Mouse (Mus musculus): ENCODE measurements around the gene Ap1b1.

Gene Ap1b1

GRCm38 (mm10) chr11:5037146-5037854 is 50.7 kb downstream of the Ap1b1 start:
- peak; percentile 41 for DNase-seq

- DNase-seq, result no peak
Measured at GRCm38 (mm10) chr11:5040585-5040984, 54.0 kb downstream of the Ap1b1 start.

- DNase-seq, result no peak
Measured at GRCm38 (mm10) chr11:5041144-5041780, 54.6 kb downstream of the Ap1b1 start.

- DNase-seq, result no peak
Measured at GRCm38 (mm10) chr11:5042645-5043381, 56.2 kb downstream of the Ap1b1 start.

- no peak for DNase-seq
Measured at GRCm38 (mm10) chr11:5046321-5046926, 59.8 kb downstream of the Ap1b1 start.

- DNase-seq, result no peak
Measured at GRCm38 (mm10) chr11:5051629-5052028, 65.0 kb downstream of the Ap1b1 start.

GRCm38 (mm10) chr11:5052200-5052854 is 65.7 kb downstream of the Ap1b1 start:
- DNase-seq, result no peak

GRCm38 (mm10) chr11:5054151-5054550 is 67.5 kb downstream of the Ap1b1 start:
- no peak for DNase-seq

- peak; percentile 53 for DNase-seq
Measured at GRCm38 (mm10) chr11:5054874-5055273, 68.2 kb downstream of the Ap1b1 start.

- no peak for DNase-seq
Measured at GRCm38 (mm10) chr11:5055945-5056938, 69.6 kb downstream of the Ap1b1 start.

- DNase-seq, result no peak
Measured at GRCm38 (mm10) chr11:5057064-5057463, 70.4 kb downstream of the Ap1b1 start.

- DNase-seq, result no peak
Measured at GRCm38 (mm10) chr11:5057541-5057855, 70.9 kb downstream of the Ap1b1 start.

- DNase-seq, result peak; percentile 68
Measured at GRCm38 (mm10) chr11:5057856-5058641, 71.4 kb downstream of the Ap1b1 start, which contains the start of gene Rasl10a. Gene Rasl10a (plus strand): TSS chr11:5058128.

- no peak for DNase-seq
Measured at GRCm38 (mm10) chr11:5058783-5059182, 72.2 kb downstream of the Ap1b1 start.

GRCm38 (mm10) chr11:5059230-5059629 is 72.6 kb downstream of the Ap1b1 start:
- DNase-seq, result no peak

- DNase-seq, result no peak
Measured at GRCm38 (mm10) chr11:5059704-5060156, 73.1 kb downstream of the Ap1b1 start.

- no peak for DNase-seq
Measured at GRCm38 (mm10) chr11:5060756-5061412, 74.3 kb downstream of the Ap1b1 start.

- peak; percentile 93 for DNase-seq
Measured at GRCm38 (mm10) chr11:5061413-5062139, 75.0 kb downstream of the Ap1b1 start.

- DNase-seq, result no peak
Measured at GRCm38 (mm10) chr11:5062326-5062725, 75.7 kb downstream of the Ap1b1 start.

All from kidney, postnatal 14 days (tissue).